Mouse (Mus musculus) cerebellum, adult 8-10 months (tissue): ENCODE measurements around the gene Gnai2.

Experiments
- DNase-seq: peaks from one replicate; pipeline ENCODE4 v3.0.0; 2022

The Gnai2 gene

DNA sequence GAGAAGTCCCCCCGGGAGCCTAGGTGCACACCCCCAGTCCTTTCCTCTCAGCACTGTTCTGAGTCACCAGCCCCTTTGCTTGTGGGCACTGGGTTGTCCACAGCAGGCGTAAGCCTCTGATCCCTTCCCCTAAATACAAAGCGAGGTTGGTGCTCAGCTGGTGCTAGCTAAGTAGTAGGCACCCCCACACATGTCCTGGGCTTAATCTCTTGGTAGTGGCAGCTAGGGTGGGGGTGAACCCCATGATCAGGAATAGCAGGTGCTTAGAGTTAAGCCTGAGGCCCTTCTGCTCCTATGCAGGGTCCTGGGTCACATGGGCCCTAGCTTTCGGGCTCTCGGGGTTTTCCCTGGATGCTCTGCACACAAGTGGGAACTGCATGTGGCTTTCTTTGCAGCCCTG is 22.0 kb upstream of the Gnai2 start:
- DNase-seq: no peak

DNA sequence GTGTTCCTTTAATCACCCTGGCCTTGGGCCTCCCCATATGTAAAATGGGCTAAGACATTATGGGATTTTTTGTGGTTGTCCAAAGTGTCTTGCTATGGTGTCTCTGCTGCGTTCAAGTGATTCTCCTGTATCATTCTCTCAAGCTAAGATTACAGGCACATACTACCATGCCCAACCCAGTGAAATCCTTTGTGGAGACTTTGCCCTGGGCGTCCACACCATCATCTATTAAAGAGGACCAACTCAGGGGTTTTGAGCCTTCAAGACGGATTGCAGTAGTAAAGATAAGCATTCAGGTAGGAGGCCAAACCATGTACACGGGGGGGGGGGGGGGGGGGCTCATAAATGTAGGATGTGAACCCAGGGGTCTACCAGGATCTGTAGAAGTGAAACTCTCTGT is 19.4 kb upstream of the Gnai2 start:
- DNase-seq: no peak

DNA sequence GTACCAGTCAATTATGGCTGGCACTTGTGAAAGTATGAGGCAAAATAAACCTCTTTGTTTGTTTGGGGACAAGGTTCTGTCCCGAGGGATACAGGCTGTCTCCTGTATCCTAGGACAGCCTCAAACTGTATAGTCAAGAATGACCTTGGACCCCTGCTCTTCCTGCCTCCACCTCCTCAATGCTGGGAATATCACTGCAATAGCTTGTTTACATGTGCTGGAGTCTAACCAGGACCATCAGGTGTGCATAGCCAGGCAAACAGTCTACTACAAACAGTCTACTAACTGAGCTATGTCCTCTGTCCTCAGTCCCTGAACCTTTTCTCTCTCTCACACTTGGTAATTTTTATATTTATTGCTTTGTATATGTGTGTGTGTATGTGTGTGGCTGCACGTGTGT is 18.3 kb upstream of the Gnai2 start:
- DNase-seq: no peak

DNA sequence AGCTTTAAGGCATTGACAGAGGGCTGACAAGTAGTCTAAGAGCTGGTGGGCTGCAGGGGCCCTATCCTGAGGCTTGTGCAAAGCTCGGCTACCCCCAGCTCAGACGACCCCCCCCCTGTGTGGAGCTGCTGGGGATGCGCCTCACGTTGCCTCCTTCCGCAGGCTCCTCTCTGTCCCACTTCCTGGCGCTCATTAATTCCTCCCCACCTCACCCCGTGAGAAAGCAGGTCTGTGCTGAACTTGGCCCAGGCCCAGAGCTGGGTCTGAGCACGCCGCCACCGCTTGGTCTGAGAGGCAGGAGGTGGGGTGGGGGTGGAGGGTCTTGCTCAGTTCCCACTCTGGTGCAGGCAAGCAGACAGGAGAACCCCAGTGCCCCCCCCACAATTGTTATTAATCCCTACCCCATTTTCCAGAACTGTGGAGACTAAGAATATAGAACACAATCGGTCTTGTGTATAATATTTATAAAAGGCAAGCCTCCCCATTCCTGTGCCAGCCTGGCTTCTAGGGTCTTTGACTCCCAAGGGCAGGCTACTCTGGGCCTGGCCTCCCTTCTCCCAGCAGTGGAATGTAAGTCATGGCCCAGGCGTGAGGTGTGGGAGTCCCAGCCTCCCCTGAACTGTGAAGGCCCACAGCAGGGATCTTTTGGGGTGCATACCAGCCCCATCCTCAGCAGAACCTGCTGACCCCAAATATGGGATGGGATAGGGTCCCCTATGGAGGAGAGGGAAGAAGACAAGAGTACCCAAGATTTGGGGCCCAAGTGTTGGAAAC is 15.7 kb upstream of the Gnai2 start:
- no peak for DNase-seq

DNA sequence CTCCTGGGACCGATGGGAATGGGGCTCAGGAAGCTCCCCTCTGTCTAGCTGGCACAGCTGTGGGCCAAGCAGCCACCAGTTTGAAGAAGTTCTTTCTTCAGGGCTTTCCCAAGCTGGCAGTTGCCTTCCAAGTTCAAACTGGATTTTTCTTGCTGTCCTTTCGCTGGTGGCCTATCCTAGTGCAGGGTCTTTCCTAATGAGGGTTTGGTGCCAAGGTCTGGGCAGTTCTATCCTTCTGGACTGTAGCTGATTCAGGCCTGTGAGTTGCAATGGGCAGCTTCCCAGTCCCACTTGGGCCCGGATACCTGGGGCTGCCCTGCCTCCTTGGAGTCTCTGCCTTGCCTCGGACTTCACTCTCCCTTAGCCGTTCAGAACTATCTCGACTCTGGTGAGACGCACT is 15.1 kb upstream of the Gnai2 start:
- DNase-seq: no peak

DNA sequence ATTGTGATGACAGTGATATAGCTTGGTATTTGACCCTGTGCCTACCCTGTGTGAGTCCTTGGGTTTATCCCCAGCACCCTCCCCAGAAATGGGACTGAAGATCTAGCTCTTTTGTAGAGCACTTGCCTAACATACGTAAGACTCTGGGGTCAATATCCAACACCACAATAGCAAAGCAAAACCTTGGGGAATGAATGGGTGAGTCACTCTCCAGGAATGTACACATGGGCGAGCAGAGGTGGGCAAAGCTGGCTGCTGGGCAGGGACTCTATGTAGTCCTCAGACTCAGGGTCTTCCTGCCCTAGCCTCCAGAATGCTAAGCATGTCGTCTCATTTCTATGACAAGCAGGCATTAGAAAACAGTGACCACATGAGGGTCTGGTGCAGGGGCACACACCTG is 13.6 kb upstream of the Gnai2 start:
- DNase-seq: no peak

DNA sequence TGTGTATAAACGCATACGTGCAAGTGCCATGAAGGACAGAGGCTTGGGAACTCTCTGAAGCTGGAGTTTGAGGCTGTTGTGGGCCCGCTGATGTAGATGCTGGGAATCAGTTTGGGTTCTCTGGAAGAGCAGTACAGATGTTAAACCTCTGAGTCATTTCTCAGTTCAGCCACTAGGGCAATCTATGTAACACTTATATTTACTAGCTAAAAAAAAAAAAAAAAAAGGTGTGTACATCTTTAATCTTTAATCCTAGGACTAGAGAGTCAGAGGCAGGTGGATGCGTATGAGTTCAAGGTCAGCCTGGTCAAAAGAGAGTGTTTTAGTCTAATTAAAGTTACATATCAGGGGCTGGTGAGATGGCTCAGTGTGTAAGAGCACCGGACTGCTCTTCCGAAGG is 11.8 kb upstream of the Gnai2 start:
- DNase-seq: no peak

DNA sequence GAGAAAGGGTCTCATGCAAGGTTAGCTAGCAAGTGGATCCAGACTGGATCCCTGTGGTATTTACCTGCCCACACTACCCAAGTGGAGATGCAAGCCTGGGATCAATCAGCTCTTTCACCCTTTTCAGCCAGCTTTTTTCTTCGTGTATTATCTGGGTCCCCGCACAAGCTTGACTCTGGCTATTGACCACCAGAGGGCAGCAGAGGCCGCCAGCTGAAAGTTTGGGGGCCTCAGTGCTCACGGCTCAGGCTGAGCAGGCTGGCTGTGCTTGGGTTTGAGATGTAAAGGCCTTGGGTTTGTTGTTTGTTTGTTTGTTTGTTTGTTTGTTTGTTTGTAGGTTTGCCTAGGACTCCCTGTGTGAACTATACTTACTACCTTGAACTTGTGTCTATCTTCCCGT is 10.4 kb upstream of the Gnai2 start:
- peak; percentile 80 for DNase-seq

DNA sequence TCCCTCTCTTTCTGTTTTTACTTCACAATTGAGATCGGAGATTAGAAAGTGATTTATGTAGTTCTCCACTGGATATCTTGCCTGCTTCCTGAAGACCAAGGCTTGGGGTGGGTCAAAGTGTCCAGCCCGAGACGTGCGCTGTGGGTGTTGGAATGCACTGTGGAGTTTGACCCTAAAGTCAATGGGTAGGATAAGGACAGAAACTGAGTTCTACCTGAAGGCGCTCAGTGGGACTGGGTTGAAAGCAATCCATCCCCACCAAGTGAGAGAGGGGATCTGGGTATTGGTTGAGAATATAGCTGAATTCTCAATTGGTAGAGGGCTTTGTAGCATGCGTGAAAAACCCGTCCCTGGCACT is 10.0 kb upstream of the Gnai2 start:
- DNase-seq: peak; percentile 37

DNA sequence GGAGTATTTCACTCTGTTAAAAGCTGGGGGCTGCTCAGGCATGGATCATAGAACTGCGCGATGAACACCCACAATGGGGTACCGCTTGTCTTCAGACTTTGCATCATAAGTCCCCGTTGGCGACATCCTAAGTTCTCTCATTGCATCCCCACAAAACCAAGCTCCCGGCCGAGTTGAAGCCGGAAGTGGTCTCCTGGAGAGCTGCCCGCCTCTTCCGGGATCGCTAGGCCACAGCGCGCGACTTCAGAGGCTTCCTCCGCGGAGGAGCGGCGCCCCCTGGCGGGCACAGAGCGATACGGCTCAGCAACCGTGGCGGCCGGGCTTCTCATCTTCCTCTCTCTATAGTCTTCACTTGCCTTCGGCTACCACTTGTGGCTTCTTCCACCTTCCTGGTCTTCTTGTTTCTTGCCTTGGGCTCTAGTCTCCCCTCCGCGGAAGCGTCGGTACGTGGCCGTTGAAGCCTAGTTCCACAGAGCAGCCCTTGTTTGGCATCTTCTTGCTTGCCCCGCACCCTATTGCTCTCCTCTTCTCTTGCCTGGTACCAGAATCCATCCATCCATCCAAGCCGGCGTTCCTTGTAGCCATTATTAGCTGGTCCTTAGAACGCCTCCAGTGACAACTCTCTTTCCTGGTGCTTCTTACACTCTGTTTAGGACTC is 9.5 kb upstream of the Gnai2 start:
- DNase-seq: peak; percentile 94

DNA sequence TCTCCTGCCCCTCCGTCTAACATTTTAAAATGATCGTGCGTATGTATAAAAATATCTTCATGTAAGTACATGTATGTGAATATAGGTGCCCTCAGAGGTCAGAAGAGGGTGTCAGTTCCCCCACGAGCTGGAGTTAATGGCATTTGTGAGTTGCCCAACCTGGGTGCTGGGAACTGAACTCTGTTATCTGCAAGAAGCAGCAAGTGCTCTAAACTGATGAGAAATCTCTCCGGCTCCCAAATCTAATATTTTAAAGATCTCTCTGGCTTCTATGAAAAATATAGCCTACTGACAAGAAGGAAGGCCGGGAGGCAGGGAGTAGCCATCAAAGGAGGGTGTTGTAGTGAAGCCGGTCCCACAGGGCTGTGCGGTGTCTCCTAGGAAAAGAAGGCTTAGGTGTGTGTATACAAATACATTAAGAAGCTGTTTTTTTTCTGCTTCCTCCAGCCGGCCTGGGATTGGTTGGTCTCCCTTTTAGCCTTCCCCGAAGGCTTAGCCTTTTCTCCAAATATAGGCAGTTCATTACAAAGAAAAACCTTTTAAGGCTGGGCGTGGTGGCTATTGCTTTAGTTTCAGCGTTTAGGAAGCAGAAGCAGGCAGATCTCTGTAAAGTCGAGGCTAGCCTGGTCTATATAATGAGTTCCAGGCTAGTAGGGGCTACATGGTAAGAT is 8.5 kb upstream of the Gnai2 start:
- DNase-seq: no peak

DNA sequence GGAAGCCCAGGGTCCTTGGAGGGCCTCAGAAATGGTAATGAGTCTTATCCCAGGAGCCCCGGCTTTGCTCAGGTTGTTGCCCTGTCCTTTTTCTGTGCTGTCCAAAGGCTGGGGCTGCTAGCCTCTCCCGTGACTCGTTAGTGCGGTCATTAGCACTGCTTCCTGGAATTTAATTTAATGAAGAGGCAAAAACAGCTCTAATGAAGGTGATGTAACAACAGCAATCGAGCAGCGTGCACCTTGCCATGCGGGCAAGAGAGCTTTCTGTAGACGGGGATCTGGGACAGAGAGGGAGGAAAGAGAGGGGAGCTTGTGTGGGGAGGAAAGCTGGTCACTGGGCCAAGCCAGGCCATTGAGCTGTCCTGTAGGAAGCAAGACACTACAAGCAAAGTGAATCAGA is 6.5 kb upstream of the Gnai2 start:
- DNase-seq: no peak

DNA sequence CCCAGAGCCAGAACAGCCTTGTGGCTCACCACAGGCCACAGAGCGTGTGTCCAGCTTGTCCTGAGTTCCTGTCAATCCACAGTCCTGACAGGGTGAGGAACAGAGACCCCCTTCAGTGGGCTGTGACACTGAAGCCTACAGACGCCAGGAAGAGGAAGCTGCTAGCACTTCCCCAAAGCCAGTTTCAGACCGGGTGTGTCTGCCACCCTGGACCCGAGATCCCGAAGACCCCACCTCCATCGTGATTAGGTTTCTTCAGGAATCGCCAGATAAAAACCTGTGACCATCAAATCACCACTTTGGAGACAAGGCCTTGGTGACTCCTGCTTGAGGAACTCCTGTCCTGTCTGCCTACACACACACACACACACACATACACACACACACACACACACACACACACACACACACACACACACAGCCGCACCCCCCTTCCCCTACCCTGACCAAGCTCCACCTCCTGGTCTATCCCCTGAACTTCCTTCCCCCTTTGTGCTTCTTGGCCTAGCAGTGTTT is 5.1 kb upstream of the Gnai2 start:
- DNase-seq: no peak

DNA sequence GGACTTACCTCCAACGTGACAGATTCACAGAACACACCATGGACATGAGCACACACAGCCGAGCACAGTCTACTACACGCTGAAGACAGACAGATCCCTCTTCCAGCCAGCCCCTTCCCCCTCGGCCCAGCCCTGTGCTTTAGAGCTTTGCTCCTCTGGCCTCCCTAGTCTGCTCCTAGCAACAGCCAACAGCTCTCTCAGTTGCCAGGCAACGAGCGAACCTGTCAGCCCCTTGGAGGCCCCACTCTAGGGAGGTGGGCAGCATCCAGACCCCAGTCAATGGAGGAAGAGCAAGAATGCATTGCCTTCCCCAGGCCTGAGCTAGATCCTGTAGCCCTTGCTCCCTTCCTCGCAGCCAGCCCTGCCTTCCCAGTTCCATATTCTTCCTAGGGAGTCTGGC is 1.9 kb upstream of the Gnai2 start:
- no peak for DNase-seq

DNA sequence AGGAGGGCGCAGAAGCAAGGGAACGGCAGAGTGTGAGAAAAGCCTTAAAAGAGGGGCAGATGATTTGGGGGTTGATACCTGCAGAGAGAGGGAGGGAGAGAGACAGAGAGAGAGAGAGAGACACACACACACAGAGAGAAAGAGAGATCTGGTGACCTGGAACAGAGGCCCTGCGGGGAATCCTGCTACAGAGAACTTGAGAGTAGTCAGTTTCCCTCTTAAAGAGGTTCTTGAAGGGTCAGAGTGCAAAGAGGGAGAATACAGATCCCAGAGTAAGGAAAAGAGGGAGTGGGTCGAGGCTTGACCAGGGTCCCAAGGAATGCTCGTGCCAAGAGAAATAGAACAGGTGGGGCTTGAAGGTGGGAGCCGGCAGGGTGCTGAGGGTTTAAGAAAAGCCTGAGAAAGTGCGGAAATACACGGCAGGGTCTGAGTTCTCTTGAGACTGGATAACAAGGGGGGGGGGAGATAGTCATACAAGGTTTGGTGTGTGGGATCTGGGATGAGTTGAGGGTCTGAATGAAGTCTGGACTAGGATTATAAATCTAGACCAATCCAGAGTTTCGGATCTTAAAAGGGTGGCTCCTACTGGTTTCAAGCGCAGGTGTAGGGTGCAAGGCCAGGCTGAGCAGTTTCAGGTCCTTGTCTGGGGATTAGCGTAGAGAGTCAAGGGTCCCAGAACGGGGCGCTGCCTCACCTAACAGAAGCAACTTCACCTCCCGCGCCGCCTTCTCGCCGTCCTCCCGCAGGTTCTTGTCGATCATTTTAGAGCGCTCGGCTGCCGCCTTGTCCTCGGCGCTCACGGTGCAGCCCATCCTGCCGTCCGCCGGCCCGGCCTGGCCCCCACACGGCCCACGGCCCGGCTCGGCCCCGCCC is 525 bp downstream of the Gnai2 start:
- DNase-seq: no peak

DNA sequence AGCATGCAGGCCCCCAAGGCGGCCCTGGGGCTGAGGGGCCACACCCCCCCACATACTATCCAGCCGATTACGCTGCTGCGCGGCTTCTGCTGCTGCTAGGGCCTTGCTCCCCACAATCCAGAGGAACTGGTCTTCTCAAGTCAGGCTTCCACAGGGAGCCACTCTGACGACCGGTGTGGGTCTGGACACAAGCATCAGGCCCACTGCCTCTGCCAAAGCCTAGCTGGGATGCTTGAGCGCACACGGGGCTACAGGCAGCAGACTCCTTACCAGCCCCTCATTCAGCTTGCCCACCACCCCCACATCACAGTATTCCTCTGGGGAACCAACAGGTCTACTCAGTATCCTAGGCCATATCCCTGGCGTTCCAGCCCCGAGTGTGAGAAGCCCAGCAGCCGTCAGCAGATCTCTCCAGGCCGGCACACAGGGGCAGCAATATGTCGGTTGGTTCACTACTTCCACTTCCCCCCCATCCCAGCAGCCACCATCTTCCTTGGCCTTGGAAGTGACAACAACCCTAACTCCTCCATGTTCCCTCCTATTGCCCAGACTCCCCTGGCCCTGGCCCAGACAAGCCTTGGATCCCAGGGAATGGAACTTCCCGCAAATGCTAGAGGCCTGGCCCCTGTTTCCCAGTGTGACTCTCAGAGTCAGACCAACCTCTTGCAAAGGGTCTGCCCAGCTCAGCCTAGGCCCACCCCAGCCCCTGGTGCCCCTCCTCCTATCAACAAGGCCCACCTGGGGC is 1.3 kb downstream of the Gnai2 start:
- no peak for DNase-seq

DNA sequence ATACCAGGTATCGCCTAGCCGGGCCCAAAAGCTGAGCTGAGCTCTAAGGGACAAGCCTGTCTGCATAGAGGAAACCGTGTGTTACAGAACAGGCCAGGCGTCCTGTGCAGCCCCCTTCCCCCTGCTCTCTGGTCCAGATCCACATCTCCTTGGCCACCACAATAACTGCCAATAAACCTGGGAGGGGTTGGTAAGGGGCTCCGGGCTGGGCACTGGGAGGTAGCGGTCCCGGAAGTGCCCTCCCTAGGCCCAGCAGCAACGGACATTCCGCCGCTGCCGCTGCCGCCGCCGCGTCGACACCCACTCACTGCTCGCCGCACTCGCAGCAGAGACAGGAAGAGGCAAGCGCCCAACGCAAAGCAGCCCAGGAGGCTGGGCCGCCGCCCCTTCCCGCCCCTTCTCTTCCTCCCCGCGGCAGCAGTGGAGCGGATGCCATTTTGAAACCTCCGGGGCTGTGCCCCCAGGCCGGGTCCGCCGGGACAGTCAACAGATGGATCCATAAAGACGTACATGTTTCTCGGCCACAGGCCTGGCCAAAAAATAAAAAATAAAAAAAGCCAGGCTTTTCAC is 2.0 kb downstream of the Gnai2 start:
- DNase-seq: no peak

DNA sequence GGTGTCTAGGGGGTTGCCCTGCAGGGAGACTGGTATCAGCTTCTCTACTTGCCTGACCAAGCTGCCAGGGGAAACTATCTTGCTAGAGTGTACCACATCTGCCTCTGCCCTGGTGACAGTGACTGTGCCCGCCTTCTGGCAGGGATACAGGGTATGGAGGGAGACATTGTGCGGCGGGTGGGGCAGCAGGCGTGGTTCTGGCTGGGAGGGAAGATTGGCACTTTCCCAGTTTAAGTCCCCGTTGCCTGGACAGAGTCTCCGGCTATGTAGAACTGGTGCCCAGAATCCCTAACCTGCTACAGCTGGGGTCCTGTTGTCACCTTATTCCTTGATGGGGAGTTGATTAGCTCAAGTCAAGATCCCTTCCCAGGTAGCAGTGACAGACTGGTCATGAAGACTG is 2.7 kb downstream of the Gnai2 start:
- no peak for DNase-seq

DNA sequence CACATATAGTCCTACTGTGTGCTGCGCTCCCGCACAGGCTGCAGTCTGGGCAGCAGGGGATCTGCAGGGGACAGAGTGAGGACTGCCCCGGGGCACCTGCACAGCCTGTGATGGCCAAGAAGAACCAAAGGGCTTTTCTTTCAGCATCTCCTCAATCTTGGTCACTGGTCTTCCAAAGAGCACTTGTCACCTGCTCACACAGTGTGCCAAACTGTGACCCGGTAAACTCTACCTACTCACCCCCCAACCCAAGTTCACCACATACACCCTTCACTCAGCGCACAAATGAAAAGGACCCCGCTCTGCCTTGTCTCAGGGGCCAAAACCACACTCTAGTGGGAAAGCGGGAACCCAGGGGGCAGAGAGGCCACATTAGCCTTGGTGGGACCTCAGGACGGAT is 3.3 kb downstream of the Gnai2 start:
- no peak for DNase-seq

DNA sequence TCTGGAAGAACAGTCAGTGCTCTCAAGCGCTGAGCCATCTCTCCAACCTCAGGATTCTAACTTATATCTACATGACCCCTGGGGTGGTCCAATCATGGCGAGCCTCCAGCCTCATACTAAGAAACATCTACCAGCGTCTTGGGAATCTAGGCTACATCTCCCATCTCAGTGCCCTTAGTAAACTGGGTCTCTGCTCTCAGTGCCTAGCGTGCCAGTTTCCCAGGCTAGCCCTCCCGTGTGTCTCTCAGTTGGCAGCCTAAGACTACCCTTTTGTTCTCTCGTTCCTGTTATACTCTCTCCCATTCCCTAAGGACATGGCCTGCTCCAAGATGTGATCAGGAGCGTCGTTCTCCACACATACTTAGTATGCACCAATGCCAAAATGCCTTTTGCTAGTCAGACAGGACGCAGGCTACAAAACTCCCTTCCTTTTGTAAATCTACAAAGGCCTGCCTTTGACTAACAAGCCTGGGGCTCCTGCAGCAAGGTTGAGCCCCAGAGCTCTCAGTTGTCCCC is 3.8 kb downstream of the Gnai2 start:
- no peak for DNase-seq

DNA sequence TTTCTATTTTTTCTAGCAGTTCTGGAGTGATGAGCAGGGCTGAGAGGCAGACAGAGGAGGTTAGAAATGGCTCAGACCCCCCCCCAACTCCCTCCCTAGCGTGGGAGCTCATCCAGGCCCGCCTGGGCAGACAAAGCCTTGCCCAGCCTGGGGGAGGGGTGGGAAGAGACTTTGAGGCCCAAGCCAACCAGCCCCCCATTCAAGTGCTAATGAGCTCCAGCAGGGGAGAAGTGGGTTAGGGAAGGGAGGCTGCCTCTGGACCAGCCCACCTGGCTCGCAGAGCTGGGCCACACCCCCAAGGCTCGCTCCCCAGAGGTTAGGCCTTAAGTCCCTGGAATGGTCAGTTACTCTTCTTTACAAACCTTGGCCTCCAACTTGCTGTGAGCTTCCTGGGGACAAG is 4.6 kb downstream of the Gnai2 start:
- DNase-seq: no peak

DNA sequence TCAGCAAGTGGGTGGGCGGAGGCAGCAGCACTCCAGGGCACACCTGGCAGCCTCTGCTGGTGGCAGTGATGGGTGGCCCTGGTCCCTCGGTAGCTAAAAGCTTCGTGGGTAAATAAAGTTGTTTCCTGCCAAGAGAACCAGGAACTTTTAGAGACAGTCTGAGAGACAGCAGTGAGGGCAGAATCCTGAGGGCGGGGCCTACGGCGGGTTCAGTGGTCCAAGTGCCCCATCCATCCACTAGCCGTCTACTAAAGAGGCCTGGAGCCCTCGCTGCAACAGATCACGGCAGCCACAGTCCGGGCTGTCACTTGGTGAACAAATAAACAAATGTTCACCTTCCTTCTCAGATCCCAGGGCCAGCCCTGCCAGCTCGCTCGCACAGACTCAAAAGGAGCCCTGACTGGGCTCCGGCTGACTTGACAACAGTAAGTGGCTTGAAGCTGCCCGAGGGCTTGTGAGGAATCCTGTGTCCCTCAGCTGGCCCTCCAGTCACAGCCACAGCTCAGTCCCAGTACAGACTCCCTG is 5.2 kb downstream of the Gnai2 start:
- DNase-seq: no peak
